Mouse (Mus musculus): ENCODE data around the gene Hist1h3i.
A peak's percentile ranks its signal among the peaks of the same experiment; 100 is the strongest.
"Not testable (repeated sequence)": the region's sequence is repeated elsewhere in the genome, so short reads cannot be mapped to it uniquely, and the experiment has no call there.

Hist1h3i gene

DNA sequence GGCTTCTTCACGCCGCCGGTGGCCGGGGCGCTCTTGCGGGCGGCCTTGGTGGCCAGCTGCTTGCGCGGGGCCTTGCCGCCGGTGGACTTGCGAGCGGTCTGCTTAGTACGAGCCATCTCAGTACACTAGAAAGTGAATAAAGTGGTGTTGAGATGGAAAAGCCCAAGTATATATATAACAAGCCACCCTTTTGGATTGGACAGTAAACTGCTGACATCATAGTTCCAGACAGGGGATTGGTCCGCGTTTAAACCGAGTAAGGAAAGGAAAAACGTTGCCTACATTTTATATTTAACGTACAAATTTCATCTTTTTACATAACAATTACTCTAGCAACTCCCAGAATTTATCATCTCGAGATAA, at the start of gene Hist1h3i:
Hist1h3i (minus strand) TSS at position 116 of the 363 bp plus-strand sequence.
- peak; percentile 69 for DNase-seq (ENCODE audit: low spot score)

DNA sequence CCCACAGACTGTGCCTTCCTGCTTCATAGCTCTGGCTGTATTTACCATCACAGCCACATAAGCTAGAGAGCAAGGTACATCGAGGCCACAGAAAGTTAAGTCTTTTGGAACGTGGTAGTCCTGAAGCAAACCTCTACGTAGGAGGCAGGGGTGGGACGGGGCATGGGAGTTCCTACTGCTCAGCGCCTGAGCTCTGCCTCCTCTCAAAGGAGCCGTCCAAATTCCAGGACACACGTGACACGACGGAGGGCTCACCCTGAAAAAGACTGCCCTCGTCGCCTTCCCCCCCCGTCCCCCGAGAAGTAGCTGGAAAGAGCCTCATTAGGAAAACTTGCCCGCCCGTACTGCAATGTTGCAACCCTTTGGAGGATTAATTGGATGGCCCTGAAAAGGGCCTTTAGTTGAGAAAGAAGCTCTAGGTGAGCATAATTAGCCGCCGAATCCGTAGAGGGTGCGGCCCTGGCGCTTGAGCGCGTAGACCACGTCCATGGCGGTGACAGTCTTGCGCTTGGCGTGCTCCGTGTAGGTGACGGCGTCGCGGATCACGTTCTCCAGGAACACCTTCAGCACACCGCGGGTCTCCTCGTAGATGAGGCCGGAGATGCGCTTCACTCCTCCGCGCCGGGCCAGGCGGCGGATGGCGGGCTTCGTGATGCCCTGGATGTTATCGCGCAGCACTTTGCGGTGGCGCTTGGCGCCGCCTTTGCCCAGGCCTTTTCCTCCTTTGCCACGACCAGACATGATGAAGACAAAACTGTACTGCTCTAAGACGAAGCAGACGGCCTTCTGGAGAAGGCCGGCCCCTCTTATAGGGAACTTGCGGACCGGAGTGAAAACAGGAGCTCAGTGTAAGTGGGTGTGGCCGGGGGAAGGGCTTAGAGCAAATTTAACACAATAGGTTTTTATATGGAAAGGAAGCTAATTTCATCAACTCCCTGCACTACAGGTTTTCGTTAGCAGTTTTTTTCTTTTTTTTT, 48.5 kb upstream of the Hist1h3i start, which contains the start of gene Hist1h4n:
Hist1h4n (minus strand) TSS at position 779 of the 977 bp plus-strand sequence.
- peak; percentile 46 for DNase-seq (ENCODE audit: low spot score)

DNA sequence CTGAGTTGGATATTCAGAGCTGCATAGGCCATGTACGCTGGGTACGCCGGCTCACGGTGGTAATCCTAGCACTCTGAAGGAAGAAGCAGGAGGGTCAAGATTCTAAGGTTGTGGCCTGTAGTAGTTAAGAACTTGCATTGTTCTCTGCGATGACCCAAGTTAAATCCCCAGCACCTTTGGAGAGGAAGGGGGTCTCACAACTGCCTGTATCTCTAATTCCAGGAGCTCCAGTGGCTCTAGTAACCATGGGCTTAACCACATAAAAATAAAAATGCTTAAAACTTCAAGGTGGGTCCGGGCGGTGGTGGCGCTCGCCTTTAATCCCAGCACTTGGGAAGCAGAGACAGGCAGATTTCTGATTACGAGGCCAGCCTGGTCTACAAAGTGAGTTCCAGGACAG, 47.2 kb upstream of the Hist1h3i start:
- DNase-seq (ENCODE audit: low spot score), result no peak

DNA sequence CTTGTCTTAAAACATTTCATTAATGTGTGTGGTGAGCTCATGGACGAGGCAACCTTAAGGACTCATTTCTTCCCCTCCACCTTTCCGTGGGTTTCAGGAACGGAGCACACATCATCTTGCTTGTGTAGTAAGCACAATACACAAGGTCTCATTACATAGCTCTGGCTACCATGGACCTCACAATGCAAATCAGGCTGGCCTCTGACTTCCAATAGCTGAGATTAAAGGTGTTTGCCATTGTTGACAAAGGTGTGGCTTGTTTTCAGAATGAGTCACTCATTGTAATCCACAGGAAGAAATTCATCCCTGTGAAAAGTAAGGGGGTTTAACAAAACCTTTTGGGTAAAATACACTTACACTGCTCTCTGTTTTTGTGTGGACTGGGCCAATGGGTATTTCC, 45.3 kb upstream of the Hist1h3i start:
- no peak for DNase-seq (ENCODE audit: low spot score)

DNA sequence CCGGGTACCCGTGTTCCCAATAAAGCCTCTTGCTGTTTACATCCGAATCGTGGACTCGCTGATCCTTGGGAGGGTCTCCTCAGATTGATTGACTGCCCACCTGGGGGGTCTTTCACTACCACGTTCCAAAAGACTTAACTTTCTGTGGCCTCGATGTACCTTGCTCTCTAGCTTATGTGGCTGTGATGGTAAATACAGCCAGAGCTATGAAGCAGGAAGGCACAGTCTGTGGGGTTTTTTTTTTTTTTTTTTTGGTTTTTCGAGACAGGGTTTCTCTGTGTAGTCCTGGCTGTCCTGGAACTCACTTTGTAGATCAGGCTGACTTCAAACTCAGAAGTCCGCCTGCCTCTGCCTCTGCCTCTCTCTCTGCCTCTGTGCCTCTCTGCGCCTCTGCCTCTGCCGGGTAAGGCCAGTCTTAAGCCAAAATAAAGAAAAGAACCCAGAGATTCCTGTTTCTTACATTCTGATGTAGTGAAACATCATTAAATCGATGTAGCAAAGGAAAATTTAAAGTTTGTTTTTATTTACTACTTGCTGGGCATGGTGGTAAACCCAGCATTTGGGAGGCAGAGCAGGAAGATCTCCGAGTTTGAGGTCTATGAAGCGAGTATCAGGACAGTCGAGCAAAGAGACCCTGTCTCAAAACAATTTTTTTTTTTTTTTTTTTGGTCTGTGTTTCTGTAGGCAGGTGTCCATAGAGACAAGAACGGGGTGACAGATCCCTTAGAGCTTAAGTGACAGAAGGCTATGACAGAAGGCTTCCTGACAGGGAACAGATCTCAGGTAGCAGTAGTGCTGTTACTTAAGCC, 37.1 kb upstream of the Hist1h3i start:
- not testable (repeated sequence) for DNase-seq (ENCODE audit: low spot score)

DNA sequence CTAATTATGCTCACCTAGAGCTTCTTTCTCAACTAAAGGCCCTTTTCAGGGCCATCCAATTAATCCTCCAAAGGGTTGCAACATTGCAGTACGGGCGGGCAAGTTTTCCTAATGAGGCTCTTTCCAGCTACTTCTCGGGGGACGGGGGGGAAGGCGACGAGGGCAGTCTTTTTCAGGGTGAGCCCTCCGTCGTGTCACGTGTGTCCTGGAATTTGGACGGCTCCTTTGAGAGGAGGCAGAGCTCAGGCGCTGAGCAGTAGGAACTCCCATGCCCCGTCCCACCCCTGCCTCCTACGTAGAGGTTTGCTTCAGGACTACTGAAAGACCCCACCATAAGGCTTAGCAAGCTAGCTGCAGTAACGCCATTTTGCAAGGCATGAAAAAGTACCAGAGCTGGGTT, 28.9 kb upstream of the Hist1h3i start:
- not testable (repeated sequence) for DNase-seq (ENCODE audit: low spot score)

DNA sequence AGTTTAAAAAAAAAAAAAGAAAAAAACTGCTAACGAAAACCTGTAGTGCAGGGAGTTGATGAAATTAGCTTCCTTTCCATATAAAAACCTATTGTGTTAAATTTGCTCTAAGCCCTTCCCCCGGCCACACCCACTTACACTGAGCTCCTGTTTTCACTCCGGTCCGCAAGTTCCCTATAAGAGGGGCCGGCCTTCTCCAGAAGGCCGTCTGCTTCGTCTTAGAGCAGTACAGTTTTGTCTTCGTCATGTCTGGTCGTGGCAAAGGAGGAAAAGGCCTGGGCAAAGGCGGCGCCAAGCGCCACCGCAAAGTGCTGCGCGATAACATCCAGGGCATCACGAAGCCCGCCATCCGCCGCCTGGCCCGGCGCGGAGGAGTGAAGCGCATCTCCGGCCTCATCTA, 28.4 kb upstream of the Hist1h3i start, which contains the start of gene Hist1h4m:
Hist1h4m (plus strand) TSS at position 208 of the 400 bp plus-strand sequence.
- peak; percentile 48 for DNase-seq (ENCODE audit: low spot score)

DNA sequence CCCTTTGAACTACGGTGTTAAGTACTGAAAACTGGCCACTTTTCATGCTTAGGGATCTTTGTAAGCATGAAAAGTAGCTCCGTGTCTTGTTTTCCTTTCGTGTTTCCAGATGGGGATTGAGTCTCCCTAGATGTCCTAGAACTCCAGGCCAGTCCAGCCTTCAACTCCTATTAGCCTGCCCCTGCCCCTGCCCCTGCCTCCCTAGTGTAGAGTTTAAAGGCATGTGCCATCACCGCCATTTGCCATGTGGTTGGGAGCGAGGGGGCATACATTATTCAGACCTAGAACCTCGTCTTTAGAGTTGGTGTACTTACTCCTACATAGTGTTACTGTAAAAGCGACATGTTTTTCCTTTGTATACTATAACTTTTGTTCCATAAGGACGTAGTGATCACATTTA, 27.9 kb upstream of the Hist1h3i start:
- not testable (repeated sequence) for DNase-seq (ENCODE audit: low spot score)

DNA sequence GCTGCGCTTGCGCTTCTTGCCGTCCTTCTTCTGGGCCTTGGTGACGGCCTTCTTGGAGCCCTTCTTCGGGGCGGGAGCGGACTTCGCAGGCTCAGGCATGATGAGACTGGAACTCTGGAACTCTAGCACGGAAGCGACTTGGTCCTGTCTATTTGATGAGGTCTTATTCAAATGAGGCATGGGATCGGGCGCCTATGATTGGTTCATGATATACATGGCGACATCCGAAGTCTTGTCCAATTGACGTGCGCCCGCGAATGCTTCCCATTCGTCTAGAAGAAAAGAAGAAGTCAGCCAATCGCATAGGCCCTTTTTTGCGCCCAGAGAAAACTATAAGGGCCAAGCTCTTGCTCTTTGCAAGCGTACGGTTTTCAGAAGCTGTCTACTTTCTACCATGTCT, 26.9 kb upstream of the Hist1h3i start, which contains the start of the genes Hist1h2bq and Hist1h2ao:
Hist1h2bq (minus strand) TSS at position 125 of the 400 bp plus-strand sequence.
Hist1h2ao (plus strand) TSS at position 393 of the 400 bp plus-strand sequence.
- not testable (repeated sequence) for DNase-seq (ENCODE audit: low spot score)

DNA sequence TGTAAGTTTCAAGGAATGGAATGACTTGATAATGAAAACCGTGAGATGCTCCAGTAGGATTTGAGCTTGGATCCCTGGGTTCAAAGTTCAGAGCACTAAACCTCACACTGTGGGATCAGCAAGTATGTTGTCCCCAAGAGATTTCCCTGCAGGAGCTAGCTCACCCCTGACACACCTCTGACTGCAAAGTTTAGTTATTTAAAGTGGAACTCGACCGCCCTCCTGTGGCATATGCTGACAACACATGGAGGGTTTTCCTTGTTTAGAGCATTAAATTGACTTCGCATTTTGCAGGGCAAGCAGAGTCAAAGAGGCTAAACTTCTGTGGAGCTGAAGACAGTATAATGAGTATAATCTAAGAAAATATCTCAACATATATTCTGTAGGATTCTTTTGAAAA, 19.9 kb upstream of the Hist1h3i start:
- DNase-seq (ENCODE audit: low spot score), result not testable (repeated sequence)

DNA sequence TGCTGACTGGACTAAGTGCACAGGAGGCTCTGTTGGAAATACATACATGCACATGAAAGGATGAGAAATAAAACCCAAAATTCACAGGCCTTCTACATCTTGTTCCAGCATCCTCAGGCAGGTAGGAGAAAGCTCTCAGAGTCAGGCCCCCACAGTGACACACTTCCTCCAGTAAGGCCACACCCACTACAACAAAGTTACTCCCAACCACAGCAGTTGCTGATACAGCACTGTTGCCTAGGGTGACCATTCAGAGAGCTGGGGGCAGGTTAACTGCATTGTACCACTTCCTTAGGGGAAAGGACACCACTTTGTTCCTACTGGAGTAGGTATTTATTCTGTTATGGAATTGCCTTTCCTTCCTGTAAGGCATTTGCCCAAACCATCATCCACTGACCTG, 14.0 kb upstream of the Hist1h3i start:
- not testable (repeated sequence) for DNase-seq (ENCODE audit: low spot score)

DNA sequence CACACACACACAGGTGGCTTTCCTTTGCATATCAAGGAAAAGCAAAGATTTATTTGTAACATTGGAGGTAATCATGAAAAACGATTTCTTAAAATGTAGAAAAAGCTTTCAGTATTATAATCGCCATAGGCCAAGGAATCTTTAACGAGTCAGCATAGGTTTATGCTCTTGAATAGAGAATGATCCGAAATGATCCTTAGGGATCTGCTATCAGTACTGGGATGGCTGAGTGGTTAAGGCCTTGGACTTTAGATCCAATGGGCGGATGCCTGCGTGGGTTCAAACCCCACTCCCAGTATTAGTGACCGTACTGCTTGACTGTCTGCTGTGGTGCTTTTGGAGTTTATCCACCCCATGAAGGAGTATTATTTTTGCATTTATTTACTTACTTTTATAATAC, 12.4 kb upstream of the Hist1h3i start:
- no peak for DNase-seq (ENCODE audit: low spot score)

DNA sequence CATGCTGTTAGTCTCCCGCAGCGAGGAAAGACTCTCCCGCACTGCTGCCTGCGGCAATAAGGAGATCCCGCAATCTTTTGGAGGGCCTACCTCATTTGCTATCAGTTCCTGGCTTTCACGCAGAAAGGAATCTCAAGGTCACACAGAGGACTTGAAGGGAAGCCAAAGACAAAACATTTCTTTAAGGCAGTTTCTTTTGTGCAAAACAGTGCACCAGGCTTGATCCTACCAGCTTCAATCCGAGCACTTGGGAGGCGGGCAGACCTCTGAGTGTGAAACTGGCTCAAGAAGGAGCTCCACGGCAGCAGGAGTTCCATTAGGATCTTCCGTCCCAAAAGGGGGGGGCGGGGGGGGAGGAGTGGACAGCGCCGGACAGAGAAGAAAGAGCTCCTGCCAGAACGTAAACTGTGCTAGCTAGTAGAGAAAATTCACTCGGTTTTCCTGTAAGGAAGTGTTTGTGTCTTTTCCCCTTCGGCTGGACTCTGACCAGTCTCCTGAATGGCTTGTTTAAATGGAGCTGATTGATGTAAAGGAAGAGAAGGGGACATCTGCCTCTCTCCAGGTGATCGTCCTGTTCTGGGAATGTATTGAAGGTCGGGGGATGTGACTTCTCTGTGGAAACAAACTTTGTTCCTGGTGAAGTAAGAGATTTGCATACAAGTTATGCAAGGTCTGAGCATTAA, 7.6 kb upstream of the Hist1h3i start:
- DNase-seq (ENCODE audit: low spot score), result no peak

DNA sequence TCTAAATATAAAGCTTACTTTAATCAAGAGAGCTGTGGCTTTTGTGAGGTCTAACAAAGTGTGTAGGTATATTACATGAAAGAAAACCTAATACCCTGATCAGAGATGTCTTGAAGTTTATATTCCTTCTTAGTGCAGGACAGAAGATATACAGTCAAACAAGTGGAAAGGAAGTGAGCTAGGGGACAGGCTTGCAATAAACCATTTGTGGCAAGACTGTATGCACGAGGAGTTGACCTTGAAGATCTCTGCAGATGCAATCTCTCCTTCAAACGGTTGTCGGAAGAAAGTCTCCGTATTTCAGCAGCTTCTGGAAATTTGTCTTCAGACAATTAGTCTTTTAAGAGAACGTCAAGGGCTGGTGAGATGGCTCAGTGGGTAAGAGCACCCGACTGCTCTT, 6.8 kb upstream of the Hist1h3i start:
- DNase-seq (ENCODE audit: low spot score), result no peak

DNA sequence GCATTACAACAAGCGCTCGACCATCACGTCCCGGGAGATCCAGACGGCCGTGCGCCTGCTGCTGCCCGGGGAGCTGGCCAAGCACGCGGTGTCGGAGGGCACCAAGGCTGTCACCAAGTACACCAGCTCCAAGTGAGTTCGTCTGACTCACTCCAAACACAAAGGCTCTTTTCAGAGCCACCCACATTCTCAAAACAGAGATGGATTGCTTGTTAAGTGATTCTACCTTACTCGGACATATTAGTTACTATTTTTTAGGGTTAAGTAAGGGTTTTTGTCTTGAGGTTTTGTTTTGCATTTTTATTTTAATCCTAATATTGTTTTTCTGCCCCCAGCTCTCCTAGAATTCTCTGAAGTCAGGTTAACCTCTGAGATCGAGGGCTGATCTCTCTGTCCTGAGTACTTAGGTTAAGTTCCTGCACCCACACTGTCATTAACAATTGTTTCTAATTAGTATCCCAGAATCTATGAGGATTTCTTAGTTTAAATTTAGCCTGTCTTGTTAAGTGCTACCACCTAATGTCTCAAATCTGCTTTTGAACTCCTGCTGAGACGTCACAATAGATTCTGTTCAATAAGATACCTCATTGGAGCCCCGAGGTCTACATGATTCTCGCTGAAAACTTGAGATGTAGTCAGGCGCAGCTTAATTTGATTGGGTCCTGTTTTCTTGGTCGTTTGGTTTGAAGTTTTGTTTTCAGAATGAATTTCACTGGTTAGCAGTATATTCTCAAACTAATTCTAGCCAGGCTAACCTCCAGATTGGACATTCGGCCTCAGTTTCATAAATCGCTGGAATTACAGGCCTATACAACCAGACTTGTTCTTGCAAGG, 4.8 kb upstream of the Hist1h3i start:
- no peak for DNase-seq (ENCODE audit: low spot score)

DNA sequence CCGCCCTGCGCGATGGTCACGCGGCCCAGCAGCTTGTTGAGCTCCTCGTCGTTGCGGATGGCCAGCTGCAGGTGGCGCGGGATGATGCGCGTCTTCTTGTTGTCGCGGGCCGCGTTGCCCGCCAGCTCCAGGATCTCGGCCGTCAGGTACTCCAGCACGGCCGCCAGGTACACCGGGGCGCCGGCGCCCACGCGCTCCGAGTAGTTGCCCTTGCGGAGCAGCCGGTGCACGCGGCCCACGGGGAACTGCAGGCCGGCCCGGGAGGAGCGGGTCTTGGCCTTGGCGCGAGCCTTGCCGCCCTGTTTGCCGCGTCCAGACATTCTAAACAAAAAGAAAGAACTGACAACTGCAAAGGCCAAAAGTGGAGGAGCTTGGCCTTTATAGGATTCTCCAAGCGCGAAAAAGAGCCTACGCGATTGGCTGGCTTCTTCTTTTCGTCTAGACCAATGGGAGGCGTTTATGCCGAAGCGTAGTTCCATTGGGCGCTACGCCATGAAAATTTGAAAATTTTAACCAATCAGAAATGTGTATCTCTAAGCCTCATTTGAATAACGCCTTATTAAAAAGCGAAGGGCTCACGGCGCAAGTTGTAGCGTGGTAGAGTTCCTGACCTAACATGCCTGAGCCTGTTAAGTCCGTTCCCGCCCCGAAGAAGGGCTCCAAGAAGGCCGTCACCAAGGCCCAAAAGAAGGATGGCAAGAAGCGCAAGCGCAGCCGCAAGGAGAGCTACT, 3.9 kb upstream of the Hist1h3i start, which contains the start of the genes Hist1h2an and Hist1h2bp:
Hist1h2an (minus strand) TSS at position 320 of the 731 bp plus-strand sequence.
Hist1h2bp (plus strand) TSS at position 563 of the 731 bp plus-strand sequence.
- DNase-seq (ENCODE audit: low spot score), result peak; percentile 94

DNA sequence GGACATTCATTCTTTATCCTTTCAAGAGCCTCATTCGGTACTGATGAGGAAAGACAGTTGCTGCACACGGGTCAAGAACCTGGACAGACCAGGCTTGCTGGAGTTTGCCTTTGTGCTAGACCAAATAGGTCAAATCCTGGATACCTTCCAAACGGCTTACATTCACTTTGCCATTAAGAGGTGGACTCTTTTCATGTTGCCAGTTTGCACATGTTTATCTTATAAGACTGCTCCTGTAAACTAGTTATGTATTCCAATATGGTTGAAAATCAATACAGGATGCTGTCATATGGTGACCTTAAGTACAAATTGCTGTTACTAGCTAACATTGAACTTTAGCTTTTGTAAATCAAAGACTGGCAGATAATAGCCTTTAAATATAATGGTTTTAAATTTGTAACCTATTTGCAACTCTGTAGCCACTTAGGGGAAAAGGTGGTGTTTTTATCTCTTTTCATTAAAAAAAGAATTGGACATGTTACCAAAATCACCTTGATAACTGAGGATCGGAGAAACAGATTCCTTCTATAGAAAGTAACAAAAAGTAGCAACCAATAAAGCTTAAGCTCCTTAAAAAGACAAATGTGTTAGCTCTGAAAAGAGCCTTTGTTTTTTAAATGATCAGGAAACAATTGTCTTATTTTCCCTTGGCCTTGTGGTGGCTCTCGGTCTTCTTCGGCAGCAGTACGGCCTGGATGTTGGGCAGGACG, 3.2 kb upstream of the Hist1h3i start:
- DNase-seq (ENCODE audit: low spot score), result no peak

DNA sequence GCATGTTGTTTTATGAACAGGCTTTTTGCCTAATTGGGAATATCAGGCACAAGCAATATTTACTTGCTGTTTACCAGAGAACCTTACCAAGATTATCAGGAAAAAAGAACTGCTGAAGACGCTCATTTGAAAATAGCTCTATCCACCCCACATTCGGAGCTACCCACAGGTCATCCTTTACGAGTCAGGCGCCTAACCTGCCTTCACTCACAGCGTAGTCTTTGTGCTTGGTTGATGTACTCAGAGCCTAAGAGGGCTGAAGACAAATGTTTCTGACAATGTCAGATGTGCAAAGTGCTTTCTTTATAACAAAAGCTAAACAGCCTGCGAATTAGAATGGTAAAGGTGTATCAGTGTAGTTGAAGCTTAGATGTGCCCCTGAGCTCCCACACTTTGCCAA, 1.1 kb upstream of the Hist1h3i start:
- DNase-seq (ENCODE audit: low spot score), result no peak

DNA sequence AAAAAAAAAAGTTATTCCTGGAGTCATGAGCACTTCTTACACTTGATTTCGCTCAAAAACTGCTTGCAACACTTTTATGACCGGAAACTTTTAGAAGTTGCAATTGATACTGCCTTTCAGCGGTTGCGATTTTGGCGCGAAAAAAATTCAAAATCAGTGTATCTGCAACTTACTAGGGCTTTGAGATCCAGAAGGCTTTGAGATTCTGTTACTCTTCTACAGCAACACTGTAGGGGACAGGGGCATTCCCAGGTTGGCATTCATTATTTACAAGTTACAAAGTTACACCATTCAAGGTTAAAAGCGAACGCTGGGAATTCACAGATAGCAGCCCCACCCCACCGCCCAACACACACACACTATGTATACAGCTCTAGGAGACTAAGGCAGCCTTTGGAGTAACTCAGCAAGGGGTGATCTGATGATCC, 578 bp upstream of the Hist1h3i start:
- peak; percentile 23 for DNase-seq (ENCODE audit: low spot score)
